Mouse (Mus musculus): ENCODE measurements around the gene Tmcc3. TPM values are rescaled to one million over a fixed set of nuclear protein-coding genes. Genes with fewer than 3 reads are reported as not detected.

The Tmcc3 gene
- polyA plus RNA-seq, 1 experiment from 2014 or later: 3.2 TPM

GRCm38 (mm10) chr10:94500210-94500876 is 188.6 kb downstream of the Tmcc3 start:
- Histone ChIP-seq H3K27me3 (ENCODE audit: insufficient read depth, poor library complexity, severe bottlenecking) (no peaks in the 10 kb centered on the region), H3K9me3 (no peaks in the 10 kb centered on the region), H3K4me1 (replicated peaks) (peaks cover 26% of the 10 kb centered on the region), H3K36me3 (no peaks in the 10 kb centered on the region), H3K4me3 (no peak overlapping the region), H3K27ac (peak overlapping the region; percentile 45; the same call in 1 of the 2 replicates)
- WGBS: 39% methylated on average over 16 of the region's 16 CpGs
- no peak for DNase-seq (ENCODE audit: low spot score)

- Histone ChIP-seq H3K27me3 (ENCODE audit: insufficient read depth, poor library complexity, severe bottlenecking) (no peaks in the 10 kb centered on the region), H3K4me1 (replicated peaks) (peaks cover 26% of the 10 kb centered on the region), H3K36me3 (no peaks in the 10 kb centered on the region), H3K27ac (peak overlapping the region; percentile 64; the same call in 1 of the 2 replicates), H3K4me3 (no peak overlapping the region), H3K9me3 (no peaks in the 10 kb centered on the region)
- WGBS: 75% methylated on average over 7 of the region's 7 CpGs
- no peak for DNase-seq (ENCODE audit: low spot score)
Measured at GRCm38 (mm10) chr10:94500877-94501273, 189.1 kb downstream of the Tmcc3 start.

GRCm38 (mm10) chr10:94501796-94502195 is 190.0 kb downstream of the Tmcc3 start:
- no peaks in the 10 kb centered on the region for H3K27me3 ChIP-seq (ENCODE audit: insufficient read depth, poor library complexity, severe bottlenecking)
- H3K4me3 ChIP-seq: no peak overlapping the region
- H3K4me1 ChIP-seq (replicated peaks): peaks cover 25% of the 10 kb centered on the region
- DNase-seq (ENCODE audit: low spot score): no peak
- H3K27ac ChIP-seq: no peak overlapping the region
- 85% methylated on average over 10 of the region's 10 CpGs for WGBS
- no peaks in the 10 kb centered on the region for H3K9me3 ChIP-seq
- H3K36me3 ChIP-seq: no peaks in the 10 kb centered on the region

- Histone ChIP-seq H3K27ac (no peak overlapping the region), H3K4me1 (replicated peaks) (peaks cover 9% of the 10 kb centered on the region), H3K36me3 (no peaks in the 10 kb centered on the region), H3K9me3 (no peaks in the 10 kb centered on the region), H3K27me3 (ENCODE audit: insufficient read depth, poor library complexity, severe bottlenecking) (no peaks in the 10 kb centered on the region), H3K4me3 (no peak overlapping the region)
- 86% methylated on average over 16 of the region's 16 CpGs for WGBS
- no peak for DNase-seq (ENCODE audit: low spot score)
Measured at GRCm38 (mm10) chr10:94505248-94505772, 193.6 kb downstream of the Tmcc3 start.

- H3K36me3 ChIP-seq: no peaks in the 10 kb centered on the region
- DNase-seq (ENCODE audit: low spot score): no peak
- WGBS: 69% methylated on average over 5 of the region's 5 CpGs
- H3K4me3 ChIP-seq: no peak overlapping the region
- no peaks in the 10 kb centered on the region for H3K9me3 ChIP-seq
- no peak overlapping the region for H3K27ac ChIP-seq
- peaks cover 3% of the 10 kb centered on the region; the same call in 1 of the 2 replicates for H3K4me1 ChIP-seq (replicated peaks)
- peaks cover 21% of the 10 kb centered on the region for H3K27me3 ChIP-seq (ENCODE audit: insufficient read depth, poor library complexity, severe bottlenecking)
Measured at GRCm38 (mm10) chr10:94508863-94509262, 197.1 kb downstream of the Tmcc3 start.

GRCm38 (mm10) chr10:94512771-94513170 is 201.0 kb downstream of the Tmcc3 start:
- 81% methylated on average over 1 of the region's 1 CpGs for WGBS
- Histone ChIP-seq H3K4me1 (replicated peaks) (peaks cover 35% of the 10 kb centered on the region), H3K36me3 (no peaks in the 10 kb centered on the region), H3K27me3 (ENCODE audit: insufficient read depth, poor library complexity, severe bottlenecking) (peaks cover 53% of the 10 kb centered on the region), H3K27ac (no peak overlapping the region), H3K9me3 (no peaks in the 10 kb centered on the region), H3K4me3 (no peak overlapping the region)
- no peak for DNase-seq (ENCODE audit: low spot score)

GRCm38 (mm10) chr10:94514091-94514505 is 202.3 kb downstream of the Tmcc3 start:
- peak overlapping the region; percentile 86 for H3K4me3 ChIP-seq
- H3K27ac ChIP-seq: peak overlapping the region; percentile 88; the same call in 1 of the 2 replicates
- no peaks in the 10 kb centered on the region for H3K36me3 ChIP-seq
- H3K4me1 ChIP-seq (replicated peaks): peaks cover 35% of the 10 kb centered on the region
- no peaks in the 10 kb centered on the region for H3K9me3 ChIP-seq
- WGBS: under 1% methylated on average over 12 of the region's 12 CpGs
- DNase-seq (ENCODE audit: low spot score): no peak
- H3K27me3 ChIP-seq (ENCODE audit: insufficient read depth, poor library complexity, severe bottlenecking): peaks cover 60% of the 10 kb centered on the region

GRCm38 (mm10) chr10:94514506-94515178 is 202.9 kb downstream of the Tmcc3 start:
- Histone ChIP-seq H3K4me3 (peak overlapping the region; percentile 86), H3K27me3 (ENCODE audit: insufficient read depth, poor library complexity, severe bottlenecking) (peaks cover 61% of the 10 kb centered on the region), H3K27ac (peak overlapping the region; percentile 88), H3K36me3 (no peaks in the 10 kb centered on the region), H3K4me1 (replicated peaks) (peaks cover 35% of the 10 kb centered on the region), H3K9me3 (no peaks in the 10 kb centered on the region)
- WGBS: under 1% methylated on average over 71 of the region's 71 CpGs
- DNase-seq (ENCODE audit: low spot score): peak; percentile 60

- Histone ChIP-seq H3K36me3 (no peaks in the 10 kb centered on the region), H3K4me1 (replicated peaks) (peaks cover 41% of the 10 kb centered on the region), H3K9me3 (no peaks in the 10 kb centered on the region), H3K27ac (peak overlapping the region; percentile 88), H3K27me3 (ENCODE audit: insufficient read depth, poor library complexity, severe bottlenecking) (peaks cover 64% of the 10 kb centered on the region), H3K4me3 (peak overlapping the region; percentile 86)
- DNase-seq (ENCODE audit: low spot score): peak; percentile 80
- under 1% methylated on average over 34 of the region's 34 CpGs for whole genome bisulfite sequencing
Measured at GRCm38 (mm10) chr10:94515179-94515545, 203.4 kb downstream of the Tmcc3 start.

GRCm38 (mm10) chr10:94515583-94515982 is 203.8 kb downstream of the Tmcc3 start:
- Histone ChIP-seq H3K9me3 (no peaks in the 10 kb centered on the region), H3K4me1 (replicated peaks) (peaks cover 45% of the 10 kb centered on the region), H3K4me3 (peak overlapping the region; percentile 86), H3K27me3 (ENCODE audit: insufficient read depth, poor library complexity, severe bottlenecking) (peaks cover 64% of the 10 kb centered on the region), H3K27ac (peak overlapping the region; percentile 88), H3K36me3 (no peaks in the 10 kb centered on the region)
- 0% methylated on average over 10 of the region's 10 CpGs for WGBS
- no peak for DNase-seq (ENCODE audit: low spot score)

- Histone ChIP-seq H3K9me3 (no peaks in the 10 kb centered on the region), H3K27me3 (ENCODE audit: insufficient read depth, poor library complexity, severe bottlenecking) (peaks cover 45% of the 10 kb centered on the region), H3K36me3 (no peaks in the 10 kb centered on the region), H3K4me1 (replicated peaks) (peaks cover 65% of the 10 kb centered on the region), H3K27ac (no peak overlapping the region), H3K4me3 (no peak overlapping the region)
- 51% methylated on average over 7 of the region's 7 CpGs for WGBS
- DNase-seq (ENCODE audit: low spot score): no peak
Measured at GRCm38 (mm10) chr10:94519887-94520286, 208.1 kb downstream of the Tmcc3 start.

GRCm38 (mm10) chr10:94520306-94521106 is 208.8 kb downstream of the Tmcc3 start:
- peaks cover 43% of the 10 kb centered on the region for H3K27me3 ChIP-seq (ENCODE audit: insufficient read depth, poor library complexity, severe bottlenecking)
- H3K4me3 ChIP-seq: peak overlapping the region; percentile 0; the same call in 1 of the 2 replicates
- DNase-seq (ENCODE audit: low spot score): no peak
- H3K4me1 ChIP-seq (replicated peaks): peaks cover 65% of the 10 kb centered on the region
- H3K9me3 ChIP-seq: no peaks in the 10 kb centered on the region
- H3K27ac ChIP-seq: 0 out of 2 replicates have a peak overlapping the region, but pooled peaks have one; percentile 8
- WGBS: 48% methylated on average over 17 of the region's 17 CpGs
- no peaks in the 10 kb centered on the region for H3K36me3 ChIP-seq
